ENCODE assay signal across 8 mouse cellular contexts in the genomic region with DNA sequence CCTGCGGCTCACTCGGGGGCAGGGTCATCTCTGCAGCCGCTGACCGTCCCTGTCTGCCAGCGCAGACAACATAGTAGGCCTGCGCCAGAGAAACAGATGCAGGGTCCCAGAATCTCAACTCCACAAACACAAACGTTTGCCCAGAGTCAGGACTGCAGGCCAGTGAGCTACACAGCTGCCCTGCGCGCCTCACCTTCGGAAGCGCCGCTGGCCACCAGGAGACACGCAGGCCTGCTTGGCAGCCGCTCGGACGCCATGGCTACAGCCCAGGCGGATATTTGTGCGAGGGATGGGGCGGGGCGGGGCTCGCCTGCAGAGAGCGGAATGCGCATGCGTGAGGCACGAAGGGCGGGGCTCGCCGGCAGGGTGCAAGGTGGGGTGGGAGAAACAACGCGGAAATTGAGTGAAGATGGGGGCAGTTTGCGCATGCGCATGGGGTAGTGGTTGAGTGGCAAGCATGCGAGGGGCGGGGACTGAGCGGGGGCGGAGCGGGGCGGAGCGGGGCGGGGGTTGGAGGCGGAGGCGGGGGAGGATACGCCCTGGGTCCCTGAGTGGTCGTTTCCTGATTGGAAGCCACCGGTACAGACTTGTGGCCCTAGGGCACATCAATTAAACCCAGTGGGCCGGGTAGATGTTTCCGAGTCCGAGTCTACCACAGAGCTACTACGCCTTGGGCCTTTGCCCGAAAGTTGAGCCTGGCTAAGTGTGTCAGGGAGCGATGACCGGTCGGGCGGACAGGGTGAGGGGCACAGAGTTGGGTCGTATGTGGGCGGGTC. TPM values are rescaled to one million over a fixed set of nuclear protein-coding genes. Genes with fewer than 3 reads are reported as not detected.
DNase-seq lines count a peak whose midpoint lies in the region; ATAC-seq and TF ChIP-seq lines count a peak whose summit lies in the region.

A gene (minus strand): TSS at position 328 of the 776 bp plus-strand sequence.

- peak; percentile 75; the same call in 1 of the 2 replicates for TF ChIP-seq POLR2A in brain, embryonic 14.5 days (IDR thresholded peaks at IDR 0.05; ENCODE audit: borderline replicate concordance, extremely low read depth, insufficient read depth, insufficient read length, poor library complexity, severe bottlenecking)

- no peaks in the 10 kb centered on the region for H3K27me3 ChIP-seq in C2C12 (ENCODE audit: control insufficient read depth, insufficient read depth, insufficient read length)
- H3K27me3 ChIP-seq in erythroblast, embryonic 14.5 days (ENCODE audit: control insufficient read depth) = peaks cover 4% of the 10 kb centered on the region
- 0 out of 2 replicates have a peak, but pooled peaks cover 7% of the 10 kb centered on the region for H3K27me3 ChIP-seq in heart, embryonic 12.5 days (replicated peaks)
- H3K27me3 ChIP-seq in kidney, postnatal 0 days (ENCODE audit: insufficient read depth, low read length) = no peaks in the 10 kb centered on the region
- no peaks in the 10 kb centered on the region for H3K27me3 ChIP-seq in liver, embryonic 11.5 days (replicated peaks; ENCODE audit: control insufficient read depth, insufficient read depth, low read length)
- no peaks in the 10 kb centered on the region for H3K27me3 ChIP-seq in stomach, embryonic 14.5 days (ENCODE audit: control insufficient read depth, insufficient read depth, low read length)

- H3K79me2 ChIP-seq in C2C12 (ENCODE audit: control insufficient read depth, insufficient read depth) = peaks cover 11% of the 10 kb centered on the region

- H3K4me1 ChIP-seq in erythroblast, embryonic 14.5 days (ENCODE audit: control insufficient read depth) = peaks cover 40% of the 10 kb centered on the region
- peaks cover 11% of the 10 kb centered on the region for H3K4me1 ChIP-seq in heart, embryonic 12.5 days (replicated peaks)
- peaks cover 5% of the 10 kb centered on the region for H3K4me1 ChIP-seq in kidney, postnatal 0 days (replicated peaks; ENCODE audit: insufficient read depth, low read length)
- peaks cover 14% of the 10 kb centered on the region for H3K4me1 ChIP-seq in liver, embryonic 11.5 days (replicated peaks; ENCODE audit: control insufficient read depth, insufficient read depth, low read length)
- peaks cover 8% of the 10 kb centered on the region; the same call in 1 of the 2 replicates for H3K4me1 ChIP-seq in stomach, embryonic 14.5 days (ENCODE audit: control insufficient read depth, insufficient read depth, low read length)

- peak; percentile 100 for DNase-seq in brain, embryonic 14.5 days (ENCODE audit: low read depth)
- peak; percentile 99 for DNase-seq in kidney, postnatal 0 days (ENCODE audit: low spot score)
- peak; percentile 100 for DNase-seq in liver, embryonic 11.5 days (ENCODE audit: low spot score)
- DNase-seq in naive thymus-derived CD4-positive, alpha-beta T cell, adult 2 months (ENCODE audit: low read depth) = peak; percentile 100

- peak within 1 kb of the TSS; percentile 89 for H3K4me2 ChIP-seq in heart, embryonic 12.5 days
- peak within 1 kb of the TSS; percentile 83 for H3K4me2 ChIP-seq in kidney, postnatal 0 days (ENCODE audit: low read length)
- H3K4me2 ChIP-seq in liver, embryonic 11.5 days = peak within 1 kb of the TSS; percentile 92
- peak within 1 kb of the TSS; percentile 66 for H3K4me2 ChIP-seq in stomach, embryonic 14.5 days (replicated peaks; ENCODE audit: low read depth, low read length)

- peak; percentile 96 for ATAC-seq in heart, embryonic 12.5 days (ENCODE audit: insufficient number of reproducible peaks, low FRiP score)
- peak; percentile 91 for ATAC-seq in kidney, postnatal 0 days (replicated peaks; ENCODE audit: low FRiP score, low read depth)
- ATAC-seq in liver, embryonic 11.5 days (replicated peaks; ENCODE audit: low FRiP score) = peak; percentile 91
- peak; percentile 92 for ATAC-seq in stomach, embryonic 14.5 days (ENCODE audit: insufficient number of reproducible peaks, insufficient read depth, low FRiP score, low read depth)

- WGBS in heart, embryonic 12.5 days = under 1% methylated on average over 52 of the region's 56 CpGs
- under 1% methylated on average over 56 of the region's 56 CpGs for WGBS in kidney, postnatal 0 days
- WGBS in liver, embryonic 11.5 days = under 1% methylated on average over 55 of the region's 56 CpGs
- under 1% methylated on average over 54 of the region's 56 CpGs for WGBS in stomach, embryonic 14.5 days

- peak within 1 kb of the TSS; percentile 80 for H3K27ac ChIP-seq in heart, embryonic 12.5 days (ENCODE audit: poor library complexity, severe bottlenecking)
- H3K27ac ChIP-seq in kidney, postnatal 0 days = peak within 1 kb of the TSS; percentile 82
- H3K27ac ChIP-seq in liver, embryonic 11.5 days (ENCODE audit: low read depth, low read length) = peak within 1 kb of the TSS; percentile 69; the same call in 1 of the 2 replicates
- H3K27ac ChIP-seq in stomach, embryonic 14.5 days (ENCODE audit: low read length) = peak within 1 kb of the TSS; percentile 77

- no peaks in the 10 kb centered on the region for H3K79me3 ChIP-seq in C2C12 (ENCODE audit: low read depth)

- no peaks in the 10 kb centered on the region for H3K36me3 ChIP-seq in C2C12 (ENCODE audit: control insufficient read depth, insufficient read depth)
- peaks cover 27% of the 10 kb centered on the region for H3K36me3 ChIP-seq in erythroblast, embryonic 14.5 days (ENCODE audit: control insufficient read depth)
- H3K36me3 ChIP-seq in heart, embryonic 12.5 days = peaks cover 17% of the 10 kb centered on the region
- H3K36me3 ChIP-seq in kidney, postnatal 0 days (ENCODE audit: insufficient read depth, low read length) = peaks cover 19% of the 10 kb centered on the region; the same call in 1 of the 2 replicates
- peaks cover 5% of the 10 kb centered on the region; the same call in 1 of the 2 replicates for H3K36me3 ChIP-seq in liver, embryonic 11.5 days (ENCODE audit: control insufficient read depth, insufficient read depth, low read length)
- peaks cover 18% of the 10 kb centered on the region for H3K36me3 ChIP-seq in stomach, embryonic 14.5 days (ENCODE audit: control insufficient read depth, insufficient read depth, low read length)

- H3K9me3 ChIP-seq in erythroblast, embryonic 14.5 days (ENCODE audit: control insufficient read depth, low read length) = no peaks in the 10 kb centered on the region
- H3K9me3 ChIP-seq in heart, embryonic 12.5 days (replicated peaks) = no peaks in the 10 kb centered on the region
- no peaks in the 10 kb centered on the region for H3K9me3 ChIP-seq in kidney, postnatal 0 days (replicated peaks; ENCODE audit: low read length)
- no peaks in the 10 kb centered on the region for H3K9me3 ChIP-seq in liver, embryonic 11.5 days (ENCODE audit: control insufficient read depth, low read length)
- H3K9me3 ChIP-seq in stomach, embryonic 14.5 days (ENCODE audit: control insufficient read depth, low read depth, low read length) = no peaks in the 10 kb centered on the region

- H3ac ChIP-seq in C2C12 (ENCODE audit: control insufficient read depth, insufficient read length, low read depth) = peak within 1 kb of the TSS; percentile 78

- H3K4me3 ChIP-seq in C2C12 (ENCODE audit: insufficient read depth, poor library complexity, severe bottlenecking) = peak within 1 kb of the TSS; percentile 59
- peak within 1 kb of the TSS; percentile 81 for H3K4me3 ChIP-seq in erythroblast, embryonic 14.5 days (replicated peaks)
- peak within 1 kb of the TSS; percentile 75 for H3K4me3 ChIP-seq in heart, embryonic 12.5 days
- peak within 1 kb of the TSS; percentile 61 for H3K4me3 ChIP-seq in kidney, postnatal 0 days (replicated peaks; ENCODE audit: low read depth, low read length)
- peak within 1 kb of the TSS; percentile 82 for H3K4me3 ChIP-seq in liver, embryonic 11.5 days (ENCODE audit: low read depth, low read length)
- H3K4me3 ChIP-seq in stomach, embryonic 14.5 days (ENCODE audit: low read depth, low read length) = peak within 1 kb of the TSS; percentile 74

- H3K9ac ChIP-seq in heart, embryonic 12.5 days = peak within 1 kb of the TSS; percentile 85
- H3K9ac ChIP-seq in kidney, postnatal 0 days (ENCODE audit: low read depth, low read length) = peak within 1 kb of the TSS; percentile 63
- peak within 1 kb of the TSS; percentile 88 for H3K9ac ChIP-seq in liver, embryonic 11.5 days (ENCODE audit: low read depth, low read length)
- peak within 1 kb of the TSS; percentile 71 for H3K9ac ChIP-seq in stomach, embryonic 14.5 days (replicated peaks; ENCODE audit: low read depth, low read length)

- TF ChIP-seq CTCF in C2C12 (IDR thresholded peaks at IDR 0.05; ENCODE audit: control insufficient read depth, insufficient read depth, insufficient read length) = no peak
- TF ChIP-seq CTCF in brain, embryonic 14.5 days (IDR thresholded peaks at IDR 0.05; ENCODE audit: borderline replicate concordance, extremely low read depth, insufficient read depth, insufficient read length) = peak; percentile 11; the same call in 1 of the 2 replicates
- no peak for TF ChIP-seq CTCF in kidney, postnatal 0 days (IDR thresholded peaks at IDR 0.05; ENCODE audit: low read depth)

TF ChIP-seq in C2C12, 6 proteins besides CTCF, POLR2A, EP300 and RAD21:
- TF ChIP-seq MYOD1 (IDR thresholded peaks at IDR 0.05; ENCODE audit: control insufficient read depth, insufficient read length, low read depth) = no peak
- no peak for TF ChIP-seq CEBPB (IDR thresholded peaks at IDR 0.05; ENCODE audit: low read depth)
- TF ChIP-seq MYOG (IDR thresholded peaks at IDR 0.05; ENCODE audit: control insufficient read depth, extremely low read depth, insufficient read length) = no peak
- no peak for TF ChIP-seq MAX (IDR thresholded peaks at IDR 0.05)
- TF ChIP-seq FOSL1 (IDR thresholded peaks at IDR 0.05; ENCODE audit: insufficient read depth, low read length, poor library complexity, severe bottlenecking) = no peak
- TF ChIP-seq USF1 (IDR thresholded peaks at IDR 0.05; ENCODE audit: low read depth) = no peak

RNA-seq across cellular contexts. Expression of the gene that starts here (rescaled TPM):
- polyA plus RNA-seq in C2C12 (2012; fragmentation: generic; extraction: Trizol) = 14.9 TPM
- polyA plus RNA-seq in brain, embryonic 14.5 days (2012; rRNA removed) = 70.9 and 84.3 TPM in 2 replicates
- 0.16 and 0.42 TPM in 2 replicates for polyA plus RNA-seq in erythroblast, embryonic 14.5 days (2012)
- polyA plus RNA-seq in heart, embryonic 12.5 days (2016; fragmentation: Nextera tagmentation; extraction: Ambion mirVana) = 25.5 and 26.7 TPM in 2 replicates
- polyA plus RNA-seq in kidney, postnatal 0 days (2015; fragmentation: Nextera tagmentation; extraction: Ambion mirVana) = 50.0 and 52.0 TPM in 2 replicates
- polyA plus RNA-seq in liver, embryonic 11.5 days (2014; fragmentation: Nextera tagmentation; extraction: Ambion mirVana) = 35.0 and 41.6 TPM in 2 replicates
- 57.8 and 61.4 TPM in 2 replicates for polyA plus RNA-seq in stomach, embryonic 14.5 days (2014; fragmentation: Nextera tagmentation; extraction: Ambion mirVana)

Comparison
In these comparisons a context has a peak if more than half of its experiments do, and no peak if none do; other contexts are left out.
1. Peak in every context shown above with its lines: DNase-seq, ATAC-seq, H3K4me3 ChIP-seq and H3K27ac ChIP-seq.
2. RNA of the gene that starts here (polyA plus RNA-seq): 70.9 to 84.3 TPM in brain, embryonic 14.5 days, 57.8 to 61.4 TPM in stomach, embryonic 14.5 days, 50.0 to 52.0 TPM in kidney, postnatal 0 days, 35.0 to 41.6 TPM in liver, embryonic 11.5 days, 25.5 to 26.7 TPM in heart, embryonic 12.5 days and 14.9 TPM in C2C12 (single experiment); 0.16 to 0.42 TPM in erythroblast, embryonic 14.5 days; every median in the first group is over 10 times any median in the second.